Mouse (Mus musculus) adipose tissue, adult 10 weeks (tissue): ENCODE measurements around the gene Tfap2c. TPM values are rescaled to one million over a fixed set of nuclear protein-coding genes. Genes with fewer than 3 reads are reported as not detected.

Source experiments
- polyA plus RNA-seq: library from polyadenylated mRNA; stranded (reverse); fragments of 350-450 nt; fragmentation: Illumina TruSeq; extraction: RNeasy Lipid Tissue Mini Kit (QIAGEN cat#74804); gene quantifications from one replicate; pipeline ENCODE4 v1.2.3, GENCODE M21; 2014; ENCODE audit warnings: low read depth, low replicate concordance

The Tfap2c gene
- polyA plus RNA-seq: 2.4 TPM

GRCm38 (mm10) chr2:172549371-172550155, at the start of gene Tfap2c:
Gene Tfap2c, plus strand, starts transcription at chr2:172549593.

Other genes with a start within 250 kb of the Tfap2c start
- 23.1 TPM for gene Fam210b, start 204.0 kb upstream of the Tfap2c start, polyA plus RNA-seq
- 4.2 TPM for gene Aurka, start 179.1 kb upstream of the Tfap2c start, polyA plus RNA-seq
- gene Cstf1, start 178.9 kb upstream of the Tfap2c start, polyA plus RNA-seq: 20.1 TPM
- 1.5 TPM for gene Cass4, start 155.8 kb upstream of the Tfap2c start, polyA plus RNA-seq
- gene Rtf2, start 109.0 kb upstream of the Tfap2c start, polyA plus RNA-seq: 67.1 TPM
- not detected for gene Gcnt7, start 91.0 kb upstream of the Tfap2c start, polyA plus RNA-seq
- gene Fam209, start 77.1 kb upstream of the Tfap2c start, polyA plus RNA-seq: 5.0 TPM